ENCODE assay signal across 8 mouse cellular contexts in genomic region chr11:98942923-98943641, GRCm38 (mm10). TPM values are rescaled to one million over a fixed set of nuclear protein-coding genes. Genes with fewer than 3 reads are reported as not detected.
DNase-seq lines count a peak whose midpoint lies in the region; ATAC-seq lines count a peak whose summit lies in the region.

No protein-coding gene starts in this region.

- peak overlapping the region; percentile 46 for H3K27ac ChIP-seq in liver, embryonic 16.5 days (ENCODE audit: low read length)
- peak overlapping the region; percentile 79 for H3K27ac ChIP-seq in neural tube, embryonic 14.5 days (ENCODE audit: low read depth, low read length)

- peaks cover 15% of the 10 kb centered on the region for H3K27me3 ChIP-seq in liver, embryonic 16.5 days (ENCODE audit: control insufficient read depth, insufficient read depth, low read depth, low read length)
- no peaks in the 10 kb centered on the region for H3K27me3 ChIP-seq in neural tube, embryonic 14.5 days (ENCODE audit: control insufficient read depth, insufficient read depth, low read length)

- peaks cover 77% of the 10 kb centered on the region for H3K4me1 ChIP-seq in liver, embryonic 16.5 days (ENCODE audit: control insufficient read depth, low read depth, low read length)
- peaks cover 62% of the 10 kb centered on the region for H3K4me1 ChIP-seq in neural tube, embryonic 14.5 days (ENCODE audit: control insufficient read depth, insufficient read depth, low read length)

- H3K4me2 ChIP-seq in liver, embryonic 16.5 days (ENCODE audit: low read depth, low read length), result peak overlapping the region; percentile 14; the same call in 1 of the 2 replicates
- H3K4me2 ChIP-seq in neural tube, embryonic 14.5 days (ENCODE audit: low read depth, low read length), result peak overlapping the region; percentile 81

- no peaks in the 10 kb centered on the region for H3K9me3 ChIP-seq in liver, embryonic 16.5 days (replicated peaks; ENCODE audit: control insufficient read depth, low read length)
- no peaks in the 10 kb centered on the region for H3K9me3 ChIP-seq in neural tube, embryonic 14.5 days (ENCODE audit: control insufficient read depth, low read length)

- ATAC-seq in activated CD4-positive, CD25-positive, alpha-beta regulatory T cell, adult 4 months, result peak; percentile 29
- peak; percentile 11 for ATAC-seq in inflammation-experienced regulatory T-cells, adult 6 months
- peak; percentile 11 for ATAC-seq in liver, embryonic 16.5 days (ENCODE audit: low read depth)
- no peak; the same call in 1 of the 2 replicates for ATAC-seq in neural tube, embryonic 14.5 days (ENCODE audit: low read depth)

- 48% methylated on average over 8 of the region's 8 CpGs for WGBS in liver, embryonic 16.5 days (ENCODE audit: insufficient replicate concordance)
- WGBS in neural tube, embryonic 14.5 days, result 70% methylated on average over 4 of the region's 8 CpGs

- H3K36me3 ChIP-seq in liver, embryonic 16.5 days (ENCODE audit: control insufficient read depth, insufficient read depth), result no peaks in the 10 kb centered on the region
- no peaks in the 10 kb centered on the region for H3K36me3 ChIP-seq in neural tube, embryonic 14.5 days (ENCODE audit: control insufficient read depth, insufficient read depth, low read length)

- peak; percentile 61 for DNase-seq in cerebellum, adult 11-12 months
- no peak for DNase-seq in cerebellum, adult 18-20 months
- peak; percentile 78 for DNase-seq in gastrocnemius, postnatal 25 days
- no peak for DNase-seq in urinary bladder, adult 18-20 months (ENCODE audit: low spot score in 2 of 2)

- no peak overlapping the region for H3K4me3 ChIP-seq in liver, embryonic 16.5 days (ENCODE audit: low read depth, low read length)
- H3K4me3 ChIP-seq in neural tube, embryonic 14.5 days (ENCODE audit: low read depth, low read length), result no peak overlapping the region

- no peak overlapping the region for H3K9ac ChIP-seq in liver, embryonic 16.5 days (ENCODE audit: low read depth, low read length)
- no peak overlapping the region for H3K9ac ChIP-seq in neural tube, embryonic 14.5 days (replicated peaks; ENCODE audit: low read depth, low read length)

RNA-seq across cellular contexts. Expression of gene Rara, which starts 15.5 kb away (rescaled TPM):
- polyA plus RNA-seq in activated CD4-positive, CD25-positive, alpha-beta regulatory T cell, adult 4 months (2017; shearing (Covaris generic)), result 10 to 100 TPM in 1 of 2 experiments, 1 to 10 TPM in 1; 9.0 to 13.7 TPM
- 10 to 100 TPM in 1 of 2 experiments, 1 to 10 TPM in 1; 9.4 to 12.8 TPM for total RNA-seq in gastrocnemius, postnatal 25 days (2021)
- polyA plus RNA-seq in inflammation-experienced regulatory T-cells, adult 6 months (2017; shearing (Covaris generic)), result 1 to 10 TPM; 7.4 to 8.1 (median 7.6) TPM
- polyA plus RNA-seq in liver, embryonic 16.5 days (2015; fragmentation: Nextera tagmentation; extraction: Ambion mirVana), result 4.2 and 5.4 TPM in 2 replicates
- 22.1 and 22.3 TPM in 2 replicates for polyA plus RNA-seq in neural tube, embryonic 14.5 days (2014; fragmentation: Nextera tagmentation; extraction: Ambion mirVana)

RNA-seq across cellular contexts. Expression of gene Cdc6, which starts 35.5 kb away (rescaled TPM):
- 10 to 100 TPM; 10.1 to 17.7 TPM for polyA plus RNA-seq in activated CD4-positive, CD25-positive, alpha-beta regulatory T cell, adult 4 months (2017; shearing (Covaris generic))
- under 1 TPM; 0.13 to 0.56 TPM for total RNA-seq in gastrocnemius, postnatal 25 days (2021)
- polyA plus RNA-seq in inflammation-experienced regulatory T-cells, adult 6 months (2017; shearing (Covaris generic)), result 10 to 100 TPM in 1 of 3 experiments, 1 to 10 TPM in 2; 5.1 to 40.6 (median 5.2) TPM
- 52.7 and 57.3 TPM in 2 replicates for polyA plus RNA-seq in liver, embryonic 16.5 days (2015; fragmentation: Nextera tagmentation; extraction: Ambion mirVana)
- 2.1 and 2.8 TPM in 2 replicates for polyA plus RNA-seq in neural tube, embryonic 14.5 days (2014; fragmentation: Nextera tagmentation; extraction: Ambion mirVana)

RNA-seq across cellular contexts. Expression of gene Gjd3, which starts 39.7 kb away (rescaled TPM):
- under 1 TPM in 1 of 2 experiments, not detected in 1; 0.41 TPM for polyA plus RNA-seq in activated CD4-positive, CD25-positive, alpha-beta regulatory T cell, adult 4 months (2017; shearing (Covaris generic))
- total RNA-seq in gastrocnemius, postnatal 25 days (2021), result not detected
- polyA plus RNA-seq in inflammation-experienced regulatory T-cells, adult 6 months (2017; shearing (Covaris generic)), result not detected
- polyA plus RNA-seq in liver, embryonic 16.5 days (2015; fragmentation: Nextera tagmentation; extraction: Ambion mirVana), result 0.15 TPM in 1 of 2 replicates, not detected in the other
- polyA plus RNA-seq in neural tube, embryonic 14.5 days (2014; fragmentation: Nextera tagmentation; extraction: Ambion mirVana), result 0.89 and 2.2 TPM in 2 replicates

Comparison
In these comparisons a context has a peak if more than half of its experiments do, and no peak if none do; other contexts are left out.
1. DNase-seq: peak in cerebellum, adult 11-12 months (single experiment) and gastrocnemius, postnatal 25 days (single experiment); none in cerebellum, adult 18-20 months (0 of 2) and urinary bladder, adult 18-20 months (0 of 2).